Mouse (Mus musculus): Measurements from ENCODE around the gene Sidt1. TPM values are rescaled to one million over a fixed set of nuclear protein-coding genes. Genes with fewer than 3 reads are reported as not detected.

Sidt1 gene
- total and polyA plus RNA-seq, 2 experiments from 2014 or later = 18.6 to 30.4 TPM

DNA sequence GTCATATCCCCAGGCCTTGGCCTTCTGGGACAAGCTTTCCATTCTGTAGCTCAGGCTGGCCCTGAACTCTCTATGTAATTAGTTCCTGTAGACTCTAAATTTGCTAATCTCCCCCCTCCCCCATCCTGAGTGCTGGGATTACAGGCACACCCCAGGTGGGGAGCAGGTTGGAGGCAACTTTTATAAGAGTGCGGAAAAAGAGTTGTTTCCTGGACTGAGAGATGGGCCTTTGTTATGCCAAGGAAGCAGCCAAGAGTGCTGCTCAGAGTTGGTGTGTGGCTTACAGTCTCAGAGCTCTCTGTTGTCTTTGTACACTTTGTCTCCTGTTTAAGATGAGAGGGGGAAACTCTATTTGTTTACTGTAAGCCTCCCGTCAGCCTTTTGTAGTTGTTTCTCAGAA, 52.2 kb downstream of the Sidt1 start:
- H3K4me1 ChIP-seq (ENCODE audit: insufficient read depth, low read length) = no peaks in the 10 kb centered on the region
- H3K9ac ChIP-seq (replicated peaks; ENCODE audit: low read length, poor library complexity, severe bottlenecking) = no peak overlapping the region
- no peaks in the 10 kb centered on the region for H3K9me3 ChIP-seq (ENCODE audit: low read length)
- H3K27me3 ChIP-seq (ENCODE audit: insufficient read depth, low read length) = no peaks in the 10 kb centered on the region
- 67% methylated on average over 2 of the region's 2 CpGs for WGBS
- no peak overlapping the region for H3K4me3 ChIP-seq (ENCODE audit: low read depth, low read length)
- no peaks in the 10 kb centered on the region for H3K36me3 ChIP-seq (ENCODE audit: insufficient read depth, low read length)
- H3K4me2 ChIP-seq (ENCODE audit: low read depth, low read length, poor library complexity, severe bottlenecking) = no peak overlapping the region
- no peak overlapping the region for H3K27ac ChIP-seq (ENCODE audit: low read depth, low read length)
- ATAC-seq (ENCODE audit: low FRiP score) = no peak
- TF ChIP-seq CTCF (IDR thresholded peaks at IDR 0.05) = no peak
- DNase-seq (ENCODE audit: low spot score) = no peak

DNA sequence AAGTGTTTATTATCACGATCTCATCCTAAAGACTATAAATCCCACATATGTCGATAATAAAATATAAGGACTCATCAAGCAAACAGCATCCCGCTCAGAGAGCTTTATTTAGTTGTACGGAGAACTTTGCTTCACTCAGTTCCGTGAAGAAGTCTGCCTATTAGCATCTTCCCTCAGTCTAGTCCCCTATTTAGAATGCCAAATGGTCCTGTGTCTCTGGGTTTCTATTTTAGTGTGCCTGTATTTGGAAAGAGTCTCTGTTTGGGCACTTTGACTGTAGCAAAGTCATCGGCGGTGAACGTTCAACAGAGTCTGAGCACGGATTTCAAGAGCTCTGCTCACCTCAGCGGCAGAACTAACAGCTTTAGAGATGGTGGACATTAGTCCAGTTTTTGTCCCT, 55.8 kb downstream of the Sidt1 start:
- H3K4me2 ChIP-seq (ENCODE audit: low read depth, low read length, poor library complexity, severe bottlenecking) = no peak overlapping the region
- no peaks in the 10 kb centered on the region for H3K9me3 ChIP-seq (ENCODE audit: low read length)
- no peaks in the 10 kb centered on the region for H3K27me3 ChIP-seq (ENCODE audit: insufficient read depth, low read length)
- H3K36me3 ChIP-seq (ENCODE audit: insufficient read depth, low read length) = no peaks in the 10 kb centered on the region
- no peak overlapping the region for H3K27ac ChIP-seq (ENCODE audit: low read depth, low read length)
- no peak for TF ChIP-seq CTCF (IDR thresholded peaks at IDR 0.05)
- H3K4me1 ChIP-seq (ENCODE audit: insufficient read depth, low read length) = no peaks in the 10 kb centered on the region
- no peak for DNase-seq (ENCODE audit: low spot score)
- no peak for ATAC-seq (ENCODE audit: low FRiP score)
- no peak overlapping the region for H3K4me3 ChIP-seq (ENCODE audit: low read depth, low read length)
- WGBS = 95% methylated on average over 10 of the region's 10 CpGs
- no peak overlapping the region for H3K9ac ChIP-seq (replicated peaks; ENCODE audit: low read length, poor library complexity, severe bottlenecking)

- Histone ChIP-seq H3K4me2 (ENCODE audit: low read depth, low read length, poor library complexity, severe bottlenecking) (no peak overlapping the region), H3K27me3 (ENCODE audit: insufficient read depth, low read length) (no peaks in the 10 kb centered on the region), H3K4me1 (ENCODE audit: insufficient read depth, low read length) (no peaks in the 10 kb centered on the region), H3K27ac (ENCODE audit: low read depth, low read length) (no peak overlapping the region), H3K9ac (replicated peaks; ENCODE audit: low read length, poor library complexity, severe bottlenecking) (no peak overlapping the region), H3K4me3 (ENCODE audit: low read depth, low read length) (no peak overlapping the region), H3K36me3 (ENCODE audit: insufficient read depth, low read length) (no peaks in the 10 kb centered on the region), H3K9me3 (ENCODE audit: low read length) (no peaks in the 10 kb centered on the region)
- DNase-seq (ENCODE audit: low spot score) = peak; percentile 5
- TF ChIP-seq CTCF (IDR thresholded peaks at IDR 0.05) = no peak
- 81% methylated on average over 9 of the region's 9 CpGs for WGBS
- ATAC-seq (ENCODE audit: low FRiP score) = no peak
Observed at GRCm38 (mm10) chr16:44271371-44272038, 61.5 kb downstream of the Sidt1 start.

DNA sequence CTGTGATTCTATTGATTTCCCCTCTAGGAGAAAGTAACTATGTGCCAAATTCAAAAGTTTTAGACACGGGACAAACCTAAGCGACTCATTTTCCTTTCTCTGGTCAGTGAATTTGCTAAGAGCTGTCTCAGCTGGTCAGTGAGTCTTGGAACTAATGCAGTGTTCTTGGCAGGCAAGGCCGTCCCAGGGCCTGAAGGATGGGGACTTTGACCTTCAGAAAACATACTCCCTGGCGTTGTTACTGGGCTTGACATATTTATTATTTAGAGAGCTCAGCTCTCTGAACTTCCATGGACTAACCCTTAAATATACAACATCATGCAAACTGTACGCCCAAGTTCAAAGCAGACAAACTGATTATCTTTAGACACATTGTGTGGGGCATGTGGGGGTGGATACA, 62.4 kb downstream of the Sidt1 start:
- Histone ChIP-seq H3K9ac (replicated peaks; ENCODE audit: low read length, poor library complexity, severe bottlenecking) (no peak overlapping the region), H3K4me1 (ENCODE audit: insufficient read depth, low read length) (no peaks in the 10 kb centered on the region), H3K27me3 (ENCODE audit: insufficient read depth, low read length) (no peaks in the 10 kb centered on the region), H3K4me3 (ENCODE audit: low read depth, low read length) (no peak overlapping the region), H3K27ac (ENCODE audit: low read depth, low read length) (no peak overlapping the region), H3K4me2 (ENCODE audit: low read depth, low read length, poor library complexity, severe bottlenecking) (no peak overlapping the region), H3K9me3 (ENCODE audit: low read length) (no peaks in the 10 kb centered on the region), H3K36me3 (ENCODE audit: insufficient read depth, low read length) (no peaks in the 10 kb centered on the region)
- no peak for DNase-seq (ENCODE audit: low spot score)
- WGBS = 78% methylated on average over 5 of the region's 5 CpGs
- no peak for ATAC-seq (ENCODE audit: low FRiP score)
- TF ChIP-seq CTCF (IDR thresholded peaks at IDR 0.05) = no peak

DNA sequence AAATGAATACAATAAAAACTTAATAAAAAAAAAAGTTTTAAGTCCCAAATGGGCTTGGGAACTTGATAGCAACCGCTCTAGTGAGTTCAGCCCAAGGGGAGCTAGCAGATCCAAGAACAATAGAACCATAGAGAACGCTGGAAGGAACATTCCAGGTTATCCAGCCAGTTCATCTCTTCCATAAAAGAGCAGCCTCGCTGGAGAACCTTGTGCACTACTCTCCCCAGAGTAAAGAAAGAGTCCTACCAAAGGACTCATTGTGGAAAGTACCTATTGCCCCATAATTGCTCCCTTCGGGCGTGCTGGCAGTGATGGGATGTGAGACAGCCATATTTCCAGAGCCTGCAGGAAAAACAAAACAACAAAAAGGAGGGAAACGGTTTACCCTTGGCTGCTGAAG, 63.4 kb downstream of the Sidt1 start:
- no peaks in the 10 kb centered on the region for H3K27me3 ChIP-seq (ENCODE audit: insufficient read depth, low read length)
- no peak for DNase-seq (ENCODE audit: low spot score)
- no peaks in the 10 kb centered on the region for H3K9me3 ChIP-seq (ENCODE audit: low read length)
- H3K4me1 ChIP-seq (ENCODE audit: insufficient read depth, low read length) = no peaks in the 10 kb centered on the region
- no peak overlapping the region for H3K9ac ChIP-seq (replicated peaks; ENCODE audit: low read length, poor library complexity, severe bottlenecking)
- no peaks in the 10 kb centered on the region for H3K36me3 ChIP-seq (ENCODE audit: insufficient read depth, low read length)
- no peak overlapping the region for H3K27ac ChIP-seq (ENCODE audit: low read depth, low read length)
- no peak overlapping the region for H3K4me3 ChIP-seq (ENCODE audit: low read depth, low read length)
- H3K4me2 ChIP-seq (ENCODE audit: low read depth, low read length, poor library complexity, severe bottlenecking) = no peak overlapping the region
- 80% methylated on average over 6 of the region's 6 CpGs for WGBS
- no peak for ATAC-seq (ENCODE audit: low FRiP score)
- TF ChIP-seq CTCF (IDR thresholded peaks at IDR 0.05) = no peak

DNA sequence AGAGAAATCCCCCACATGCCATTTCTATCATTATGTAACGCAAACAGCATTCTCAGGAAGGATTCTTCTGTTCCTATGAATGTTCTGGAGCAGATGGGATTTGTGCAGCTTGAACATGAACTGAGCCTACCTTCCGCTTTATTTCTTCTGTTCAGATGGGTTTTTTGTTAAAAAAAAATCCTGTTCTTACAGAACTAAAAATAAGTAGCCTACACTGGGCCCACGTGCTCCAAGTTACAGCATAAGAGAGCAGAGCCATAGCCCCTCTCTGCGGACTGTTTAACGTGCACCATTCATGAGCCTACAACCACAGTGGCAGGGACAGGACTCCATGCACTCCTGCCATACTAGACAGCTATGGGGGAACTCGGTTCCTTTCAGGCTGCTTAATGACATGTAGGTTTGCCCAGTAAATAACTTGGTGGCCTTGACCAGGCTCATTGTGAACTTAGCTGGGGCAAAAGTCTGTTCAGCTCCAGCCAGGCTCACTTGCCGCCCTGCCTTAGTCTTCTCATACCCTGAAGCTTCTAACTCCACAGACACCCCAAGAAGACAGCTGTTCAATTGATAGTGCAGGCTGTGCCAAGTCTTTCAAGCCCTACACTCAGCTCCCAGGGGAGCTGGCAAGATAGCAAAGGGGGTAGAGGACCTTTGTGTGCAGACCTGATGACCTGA, 64.3 kb downstream of the Sidt1 start:
- 88% methylated on average over 7 of the region's 7 CpGs for WGBS
- no peak overlapping the region for H3K27ac ChIP-seq (ENCODE audit: low read depth, low read length)

More for the DNA sequence above, 64.3 kb downstream of the Sidt1 start:
- H3K4me1 ChIP-seq (ENCODE audit: insufficient read depth, low read length) = no peaks in the 10 kb centered on the region
- TF ChIP-seq CTCF (IDR thresholded peaks at IDR 0.05) = no peak
- no peak for DNase-seq (ENCODE audit: low spot score)
- H3K4me2 ChIP-seq (ENCODE audit: low read depth, low read length, poor library complexity, severe bottlenecking) = no peak overlapping the region
- no peak for ATAC-seq (ENCODE audit: low FRiP score)
- H3K9ac ChIP-seq (replicated peaks; ENCODE audit: low read length, poor library complexity, severe bottlenecking) = no peak overlapping the region
- no peak overlapping the region for H3K4me3 ChIP-seq (ENCODE audit: low read depth, low read length)
- no peaks in the 10 kb centered on the region for H3K36me3 ChIP-seq (ENCODE audit: insufficient read depth, low read length)
- no peaks in the 10 kb centered on the region for H3K27me3 ChIP-seq (ENCODE audit: insufficient read depth, low read length)
- H3K9me3 ChIP-seq (ENCODE audit: low read length) = no peaks in the 10 kb centered on the region
